Mouse (Mus musculus) gastrocnemius, postnatal 14 days (tissue): ENCODE measurements around the gene Gsg1l. TPM values are rescaled to one million over a fixed set of nuclear protein-coding genes. Genes with fewer than 3 reads are reported as not detected.

Source experiments
- DNase-seq: peaks from one replicate; pipeline ENCODE4 v3.0.0; 2021; ENCODE audit warnings: mixed read lengths
- intact Hi-C: fragments of 180-260 bp; cut with DNase I; formaldehyde crosslinking; loops from one replicate; pipeline ENCODE4 v1.15.1; 2025; ENCODE audit warnings: low total_unique reads
- total RNA-seq, 2 experiments: library from RNA; stranded (reverse); gene quantifications; 2 replicates each; pipeline ENCODE4 v1.2.3; 2021

The Gsg1l gene
- total RNA-seq, 2 experiments from 2014 or later, result 0.06 to 0.16 TPM

- intact Hi-C loops, result no loop called here
- DNase-seq, result no peak
These were observed 90.4 kb downstream of the Gsg1l start for GRCm38 (mm10) chr7:125991846-125992245.

GRCm38 (mm10) chr7:125989969-125990368, 92.2 kb downstream of the Gsg1l start:
- intact Hi-C loops, result no loop called here
- DNase-seq, result no peak

- no peak for DNase-seq
- intact Hi-C loops, result no loop called here
These were observed 92.7 kb downstream of the Gsg1l start for GRCm38 (mm10) chr7:125989489-125989888.

GRCm38 (mm10) chr7:125988326-125988725, 93.9 kb downstream of the Gsg1l start:
- intact Hi-C loops, result no loop called here
- no peak for DNase-seq

GRCm38 (mm10) chr7:125987117-125987516, 95.1 kb downstream of the Gsg1l start:
- intact Hi-C loops, result no loop called here
- DNase-seq, result no peak

GRCm38 (mm10) chr7:125985565-125985964, 96.6 kb downstream of the Gsg1l start:
- no peak for DNase-seq
- intact Hi-C loops, result no loop called here

- no peak for DNase-seq
- intact Hi-C loops, result no loop called here
These were observed 98.0 kb downstream of the Gsg1l start for GRCm38 (mm10) chr7:125983902-125984841.

- intact Hi-C loops, result no loop called here
- no peak for DNase-seq
These were observed 102.6 kb downstream of the Gsg1l start for GRCm38 (mm10) chr7:125979591-125979990.

GRCm38 (mm10) chr7:125976695-125977094, 105.5 kb downstream of the Gsg1l start:
- DNase-seq, result no peak

GRCm38 (mm10) chr7:125975414-125975813, 106.8 kb downstream of the Gsg1l start:
- DNase-seq, result no peak
- intact Hi-C loops, result no loop called here

More at GRCm38 (mm10) chr7:125976695-125977094, 105.5 kb downstream of the Gsg1l start:
- intact Hi-C loops, result no loop called here

GRCm38 (mm10) chr7:125973874-125974273, 108.3 kb downstream of the Gsg1l start:
- no peak for DNase-seq
- intact Hi-C loops, result no loop called here

- intact Hi-C loops, result no loop called here
- no peak for DNase-seq
These were observed 109.4 kb downstream of the Gsg1l start for GRCm38 (mm10) chr7:125972776-125973175.

GRCm38 (mm10) chr7:125972174-125972672, 110.0 kb downstream of the Gsg1l start:
- intact Hi-C loops, result no loop called here
- DNase-seq, result no peak

- no peak for DNase-seq
- intact Hi-C loops, result loop anchor here (10.0 kb wide), 1 partner anchor 116 kb away; the partner anchor contains the start of gene Gsg1l
These were observed 113.1 kb downstream of the Gsg1l start for GRCm38 (mm10) chr7:125969076-125969475.

GRCm38 (mm10) chr7:125966402-125967261, 115.6 kb downstream of the Gsg1l start:
- intact Hi-C loops, result loop anchor here (10.0 kb wide), 1 partner anchor 118 kb away; the partner anchor contains the start of gene Gsg1l
- peak; percentile 54 for DNase-seq

- intact Hi-C loops, result loop anchor here (10.0 kb wide), 1 partner anchor 121 kb away; the partner anchor contains the start of gene Gsg1l
- no peak for DNase-seq
These were observed 118.1 kb downstream of the Gsg1l start for GRCm38 (mm10) chr7:125964087-125964607.

- intact Hi-C loops, result loop anchor here (10.0 kb wide), 1 partner anchor 125 kb away; the partner anchor contains the start of gene Gsg1l
- DNase-seq, result no peak
These were observed 122.7 kb downstream of the Gsg1l start for GRCm38 (mm10) chr7:125959294-125960048.

- DNase-seq, result no peak
- intact Hi-C loops, result no loop called here
These were observed 123.4 kb downstream of the Gsg1l start for GRCm38 (mm10) chr7:125958856-125959255.

GRCm38 (mm10) chr7:125954994-125955393, 127.2 kb downstream of the Gsg1l start:
- no peak for DNase-seq
- intact Hi-C loops, result no loop called here
